Mouse (Mus musculus): ENCODE measurements around the gene Bet1l.
"Not testable (repeated sequence)": the region's sequence is repeated elsewhere in the genome, so short reads cannot be mapped to it uniquely, and the experiment has no call there.

The Bet1l gene

GRCm38 (mm10) chr7:140857550-140858505, at the start of gene Bet1l:
Gene Bet1l, minus strand, starts transcription at chr7:140857577.
- DNase-seq: no peak

DNA sequence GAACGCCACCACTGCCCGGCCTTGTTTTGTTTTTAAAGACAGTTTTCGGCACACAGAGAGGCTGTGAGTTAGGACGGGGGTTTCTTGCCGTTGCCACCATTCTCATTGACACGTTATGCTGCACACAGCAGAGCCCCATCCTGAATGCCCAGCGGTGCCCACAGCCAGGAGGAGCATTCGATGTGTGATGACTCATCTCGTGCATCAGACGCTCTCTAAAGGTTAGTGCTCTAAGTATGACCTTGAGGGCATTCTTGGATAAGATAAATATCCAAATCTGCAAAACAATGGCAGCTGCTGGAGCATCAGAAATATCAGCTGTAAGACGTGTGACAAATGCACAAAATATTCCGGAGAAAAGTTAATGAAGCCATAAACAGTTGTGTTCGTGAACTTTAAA, 49.8 kb upstream of the Bet1l start:
- no peak for DNase-seq

GRCm38 (mm10) chr7:140905642-140906081, 48.3 kb upstream of the Bet1l start:
- DNase-seq: no peak

DNA sequence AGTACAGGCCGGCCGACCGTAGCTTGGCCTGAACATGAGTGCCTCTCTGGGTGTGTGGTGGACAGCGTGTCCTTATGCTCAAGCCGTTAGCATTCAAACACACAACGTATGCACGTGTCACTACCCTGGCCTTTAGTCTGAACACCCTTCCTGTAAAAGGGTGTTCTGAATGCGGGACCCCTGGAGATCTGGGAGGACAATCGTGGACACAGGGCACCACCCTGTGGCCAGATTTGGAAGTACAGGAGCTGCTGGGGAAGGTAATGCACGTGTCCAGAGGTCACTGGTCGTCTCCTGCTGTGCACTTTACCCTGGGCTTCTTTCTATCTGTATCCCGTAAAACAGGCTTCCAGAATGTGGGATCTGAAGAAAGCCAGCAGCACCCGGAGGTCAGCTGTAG, 45.8 kb upstream of the Bet1l start:
- DNase-seq: peak; percentile 88

GRCm38 (mm10) chr7:140902036-140902875, 44.9 kb upstream of the Bet1l start:
- DNase-seq: no peak

DNA sequence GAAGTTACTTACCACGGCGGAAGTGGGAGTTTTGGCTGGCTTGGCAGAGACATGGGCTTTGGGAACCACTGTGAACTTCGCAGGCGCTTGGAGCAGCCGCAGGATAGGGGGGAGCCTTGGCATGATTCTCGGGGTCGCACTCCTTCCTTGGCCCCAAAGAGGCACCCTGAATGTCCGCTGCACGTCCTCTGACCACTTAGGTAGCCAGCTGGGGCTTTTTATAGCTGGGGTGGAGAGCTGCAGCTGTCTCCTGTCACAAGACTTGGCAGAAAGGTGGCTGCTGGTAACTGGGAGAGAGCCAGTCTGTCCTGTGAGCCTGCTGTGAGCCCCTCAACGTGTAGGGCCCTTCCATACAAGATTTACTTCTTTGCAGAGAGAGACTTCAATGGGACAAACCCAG, 42.8 kb upstream of the Bet1l start, which contains the start of gene Cox8b:
Gene Cox8b, minus strand, starts transcription at position 227 of the 400 bp plus-strand sequence.
- no peak for DNase-seq

DNA sequence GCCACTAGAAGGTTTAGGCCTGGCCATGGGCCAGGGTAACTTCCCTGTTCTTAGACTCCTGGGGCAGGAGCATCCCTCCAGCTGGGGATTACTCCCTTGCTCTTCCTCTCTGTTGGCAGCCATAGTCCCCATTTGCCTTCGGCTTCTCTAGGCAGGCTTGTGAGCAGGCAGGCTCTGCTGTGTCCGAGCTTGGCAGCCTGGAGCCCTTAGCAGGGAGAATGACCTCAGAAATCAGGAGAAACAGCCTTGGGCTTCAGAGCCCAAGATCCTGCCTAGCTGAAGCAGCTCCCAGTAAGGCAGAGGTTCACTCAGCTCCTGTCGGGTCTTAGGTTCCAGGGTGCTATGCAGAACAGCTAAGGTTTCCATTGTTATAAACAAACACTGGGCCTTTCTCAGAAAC, 41.7 kb upstream of the Bet1l start:
- no peak for DNase-seq

- no peak for DNase-seq
These were observed 40.5 kb upstream of the Bet1l start for GRCm38 (mm10) chr7:140897863-140898262.

GRCm38 (mm10) chr7:140894611-140895010, 37.2 kb upstream of the Bet1l start:
- DNase-seq: no peak

- no peak for DNase-seq
These were observed 36.7 kb upstream of the Bet1l start for GRCm38 (mm10) chr7:140894031-140894430.

GRCm38 (mm10) chr7:140890636-140891035, 33.3 kb upstream of the Bet1l start:
- DNase-seq: not testable (repeated sequence)

- no peak for DNase-seq
These were observed 25.1 kb upstream of the Bet1l start for GRCm38 (mm10) chr7:140882469-140882803.

GRCm38 (mm10) chr7:140881696-140882468, 24.5 kb upstream of the Bet1l start, which contains the start of the genes Psmd13 and Sirt3:
Gene Psmd13, plus strand, starts transcription at chr7:140881968.
Gene Sirt3, minus strand, starts transcription at chr7:140882309.
- DNase-seq: peak; percentile 98

- DNase-seq: no peak
These were observed 23.6 kb upstream of the Bet1l start for GRCm38 (mm10) chr7:140880865-140881515.

- no peak for DNase-seq
These were observed 23.0 kb upstream of the Bet1l start for GRCm38 (mm10) chr7:140880419-140880818.

DNA sequence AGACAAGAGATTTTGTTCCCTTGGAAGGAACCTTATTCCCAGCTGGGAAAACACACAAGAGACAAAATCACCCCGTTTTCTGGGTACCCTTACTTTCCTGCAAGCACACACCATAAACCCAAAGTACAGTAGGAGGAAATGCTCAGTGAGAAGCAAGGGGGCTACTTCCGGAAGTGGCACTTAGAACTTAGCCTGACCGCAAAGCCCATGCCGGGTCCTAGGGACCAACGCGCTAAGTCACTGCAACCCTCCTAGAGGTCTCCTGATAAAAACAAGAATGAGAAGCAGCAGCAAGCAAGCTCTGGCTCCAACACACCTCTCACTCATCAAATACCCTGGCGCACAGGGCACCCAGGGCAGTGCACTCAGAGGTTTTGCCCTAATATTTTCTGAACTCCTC, 22.0 kb upstream of the Bet1l start:
- no peak for DNase-seq

- peak; percentile 55 for DNase-seq
These were observed 20.0 kb upstream of the Bet1l start for GRCm38 (mm10) chr7:140877364-140877763.

GRCm38 (mm10) chr7:140874224-140874623, 16.8 kb upstream of the Bet1l start:
- peak; percentile 46 for DNase-seq

- DNase-seq: no peak
These were observed 7.4 kb upstream of the Bet1l start for GRCm38 (mm10) chr7:140864761-140865160.

DNA sequence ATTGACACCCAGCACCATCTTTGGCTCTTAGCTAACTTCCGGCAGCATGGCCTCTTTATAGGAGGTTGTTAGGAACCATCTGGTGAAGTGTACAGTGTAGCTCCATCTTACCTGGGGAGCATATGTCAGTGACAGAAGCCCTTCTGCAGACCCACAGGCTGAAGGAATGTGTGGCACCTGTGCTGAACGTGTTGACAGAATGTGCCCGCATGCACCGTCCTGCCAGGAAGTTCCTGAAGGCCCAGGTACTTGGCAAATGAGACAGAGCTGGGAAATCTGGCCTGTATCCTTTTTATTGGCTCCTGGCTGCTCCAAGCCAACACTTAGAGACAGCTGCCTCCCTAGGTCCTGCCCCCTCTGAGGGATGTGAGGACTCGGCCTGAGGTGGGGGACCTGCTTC, 3.4 kb upstream of the Bet1l start:
- DNase-seq: no peak

- no peak for DNase-seq
These were observed 2.6 kb upstream of the Bet1l start for GRCm38 (mm10) chr7:140859997-140860396.

DNA sequence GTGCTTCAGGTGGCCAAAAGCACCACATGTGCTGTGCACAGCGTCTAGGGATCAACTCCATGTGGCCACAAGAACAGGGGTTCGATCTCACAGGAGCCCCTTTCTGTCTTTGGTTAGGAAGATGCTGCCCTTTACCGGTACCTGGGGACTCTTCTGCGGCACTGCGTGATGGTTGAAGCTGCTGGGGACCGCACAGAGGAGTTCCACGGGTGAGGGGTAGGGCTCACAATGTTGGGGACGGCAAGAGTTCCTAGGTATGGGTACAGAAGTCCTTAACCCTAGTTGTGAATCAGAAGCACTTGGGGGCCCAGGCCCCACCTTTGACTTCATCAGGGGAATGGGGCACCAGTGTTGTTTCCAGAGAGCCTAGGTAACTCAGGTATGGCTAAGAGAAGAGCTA, 1.4 kb upstream of the Bet1l start:
- no peak for DNase-seq
